Mouse (Mus musculus) right cerebral cortex, postnatal 36 days (tissue): Measurements from ENCODE around the gene Lrrfip2.

Source experiments
- DNase-seq, 2 experiments: peaks; one replicate each; pipeline ENCODE4 v3.0.0; 2022; ENCODE audit warnings: low spot score in 2 of 2, mixed read lengths in 1 of 2

The Lrrfip2 gene

DNA sequence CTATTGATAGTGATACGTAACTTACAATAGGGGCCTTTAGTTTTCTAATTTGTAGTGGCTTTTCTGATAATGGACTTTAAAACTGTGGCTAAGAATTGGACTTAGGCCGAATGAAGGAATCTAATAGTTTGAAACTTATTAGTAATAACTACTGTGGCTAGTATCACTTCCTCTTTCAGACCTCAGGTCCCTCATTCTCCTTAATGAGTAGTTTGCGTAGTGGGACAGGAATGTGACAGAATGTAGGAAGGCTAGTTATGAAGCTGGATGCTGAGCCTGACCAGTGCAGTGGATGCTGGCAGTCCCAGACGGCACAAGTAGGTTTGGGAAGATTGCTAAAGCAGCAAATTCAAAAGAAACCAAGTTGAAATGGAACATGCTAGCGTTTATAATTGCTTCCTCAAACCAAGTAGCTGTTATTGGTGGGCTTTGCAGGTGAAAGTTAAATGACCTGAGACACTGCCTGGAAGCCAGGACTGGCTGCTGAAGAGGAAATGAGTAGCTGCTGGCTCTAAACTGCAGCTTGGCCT is 103.2 kb downstream of the Lrrfip2 start:
- DNase-seq = no peak

DNA sequence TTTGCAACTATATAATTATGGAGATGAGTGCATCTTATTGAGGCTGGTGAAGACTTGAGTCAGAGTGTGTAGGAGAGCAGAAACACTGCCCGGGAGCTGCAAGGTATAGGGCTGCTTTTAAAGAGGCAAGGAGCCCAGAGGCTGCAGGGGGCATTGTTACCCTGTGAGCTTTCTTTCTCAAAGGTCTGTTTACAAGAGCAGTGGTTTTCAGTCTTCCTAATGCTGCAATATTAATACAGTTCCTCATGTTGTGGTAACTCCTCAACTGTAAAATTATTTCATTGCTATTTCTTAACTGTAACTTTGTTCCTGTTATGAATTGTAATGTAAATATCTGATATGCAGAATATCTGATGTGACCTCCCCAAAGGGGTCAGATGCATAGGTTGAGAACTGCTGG is 104.2 kb downstream of the Lrrfip2 start:
- no peak for DNase-seq

DNA sequence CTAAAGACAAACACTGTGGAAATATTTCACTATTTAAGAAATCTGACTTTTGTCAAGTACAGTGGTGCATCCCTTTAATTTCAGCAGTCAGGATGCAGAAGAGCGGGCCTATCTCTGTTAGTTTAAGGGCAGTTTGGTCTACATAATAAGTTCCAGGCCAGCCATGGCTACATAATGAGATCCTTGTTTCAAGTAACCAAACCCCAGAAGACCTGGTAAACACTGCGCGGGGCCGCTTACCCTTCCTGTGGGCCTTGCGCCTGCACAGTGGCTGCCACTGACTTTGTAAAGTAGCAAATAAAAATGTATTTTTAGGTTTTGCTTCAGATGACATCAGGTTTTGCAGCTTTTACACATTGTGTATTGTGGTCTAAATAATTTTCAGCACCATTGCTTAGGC is 106.0 kb downstream of the Lrrfip2 start:
- no peak for DNase-seq

DNA sequence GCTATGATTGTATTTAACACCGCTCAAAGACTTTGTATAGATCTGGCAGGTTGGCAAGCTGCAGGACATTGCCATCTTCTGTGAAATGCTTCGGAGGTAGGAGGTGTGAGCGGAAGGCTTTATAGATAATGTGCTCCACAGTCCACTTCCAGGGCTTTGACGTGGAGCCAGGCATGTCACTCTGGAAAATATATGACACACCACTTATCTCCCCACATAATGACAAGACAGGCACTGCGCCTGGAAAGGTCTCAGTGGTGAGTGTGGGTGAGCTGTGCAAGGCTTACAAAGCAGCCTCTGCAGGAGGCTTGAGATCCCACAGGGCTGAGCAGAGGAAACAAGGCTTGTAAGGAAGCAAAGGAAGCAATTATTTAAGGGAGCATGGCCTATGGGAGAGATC is 111.1 kb downstream of the Lrrfip2 start:
- DNase-seq = no peak

DNA sequence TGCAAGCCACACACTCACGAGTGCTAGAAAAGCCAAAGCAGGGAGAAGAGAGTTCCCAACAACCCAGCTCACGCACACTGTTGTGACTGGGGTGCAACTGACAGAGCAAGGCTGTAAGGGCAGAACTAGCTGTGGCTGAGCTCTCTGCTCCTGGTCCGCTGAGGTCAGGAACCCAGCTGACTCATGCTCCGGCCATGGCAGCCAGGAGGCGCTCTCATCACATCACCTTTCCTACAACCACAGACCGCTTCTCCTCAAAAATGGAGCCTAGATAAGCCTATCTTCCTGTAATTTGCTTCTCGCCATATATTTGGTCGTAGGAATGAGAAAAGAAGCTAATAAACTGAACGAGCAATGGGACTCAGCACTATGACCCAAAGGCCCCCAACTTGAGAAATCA is 117.3 kb downstream of the Lrrfip2 start:
- DNase-seq = no peak

DNA sequence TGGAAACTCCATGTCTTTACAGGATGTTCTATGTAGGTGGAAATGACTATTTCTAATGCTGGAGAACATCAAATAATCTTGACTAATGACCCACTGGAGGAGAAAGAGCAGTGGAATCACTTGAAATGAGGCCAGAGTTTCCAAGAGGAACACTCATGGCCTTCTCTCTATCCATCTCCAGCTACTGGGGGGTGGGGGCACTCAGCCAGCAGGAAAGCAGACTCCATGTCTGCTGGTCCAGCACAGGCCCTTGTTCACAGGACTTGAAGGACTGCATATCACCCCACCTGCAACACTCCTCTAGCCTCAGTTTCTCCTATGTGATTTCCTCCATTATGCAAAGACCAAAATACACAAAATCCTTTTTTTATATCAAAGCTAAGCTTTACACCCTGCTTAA is 120.3 kb downstream of the Lrrfip2 start:
- DNase-seq = no peak

DNA sequence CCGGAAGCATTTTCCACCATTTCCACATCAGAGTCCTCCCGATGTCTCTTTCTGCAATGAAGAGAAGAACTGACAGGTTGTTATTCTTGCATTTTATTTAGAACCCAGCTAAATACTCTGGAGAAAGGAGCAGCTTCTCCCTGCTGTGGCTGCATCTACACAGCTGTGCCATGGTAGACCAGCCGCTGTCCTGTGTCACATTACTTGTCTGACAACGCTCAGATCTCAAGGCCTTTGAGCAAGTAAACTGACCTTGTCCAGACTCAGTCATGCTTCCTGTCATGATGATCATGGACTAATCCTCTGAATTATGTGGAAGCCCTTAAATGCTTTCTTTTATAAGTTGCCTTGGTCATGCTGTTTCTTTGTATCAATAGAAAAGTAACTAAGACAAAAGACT is 122.4 kb downstream of the Lrrfip2 start:
- no peak for DNase-seq

DNA sequence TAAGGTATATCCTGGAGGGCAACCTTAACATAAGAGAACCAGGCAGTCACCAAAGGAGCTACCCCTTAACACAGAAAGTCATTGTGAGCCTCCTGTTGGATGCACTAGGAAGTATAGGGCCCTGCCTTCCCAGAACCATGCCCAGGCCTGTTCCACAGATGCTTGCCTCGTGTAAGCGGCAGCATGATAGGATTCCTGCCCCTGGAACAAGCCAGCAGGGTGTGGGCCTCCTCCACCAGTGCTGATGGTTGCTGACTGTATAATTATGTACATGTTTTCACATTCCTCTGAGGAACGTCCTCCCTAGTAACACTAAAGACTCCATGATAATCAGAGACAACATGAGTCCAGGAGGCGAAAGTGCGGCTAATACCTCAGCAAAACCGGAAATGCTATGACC is 126.0 kb downstream of the Lrrfip2 start:
- no peak for DNase-seq

DNA sequence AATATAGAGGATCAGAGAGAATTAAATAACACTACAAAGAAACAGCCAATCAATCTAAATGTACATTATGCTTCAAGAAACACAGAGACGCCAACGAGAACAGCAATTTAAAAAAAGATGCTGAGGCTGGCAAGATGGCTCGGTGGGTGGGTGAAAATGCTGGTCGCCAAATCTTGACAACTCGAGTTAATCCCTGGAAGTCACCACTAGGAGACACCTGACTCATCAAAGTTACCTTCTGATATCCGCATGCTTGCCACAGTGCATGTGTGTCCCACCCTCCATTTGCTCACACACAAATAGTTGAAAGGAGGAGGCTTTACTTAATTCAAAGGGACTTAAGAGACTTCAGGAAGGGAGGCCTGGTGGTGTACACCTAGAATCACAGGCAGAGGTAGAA is 128.2 kb downstream of the Lrrfip2 start:
- no peak for DNase-seq

DNA sequence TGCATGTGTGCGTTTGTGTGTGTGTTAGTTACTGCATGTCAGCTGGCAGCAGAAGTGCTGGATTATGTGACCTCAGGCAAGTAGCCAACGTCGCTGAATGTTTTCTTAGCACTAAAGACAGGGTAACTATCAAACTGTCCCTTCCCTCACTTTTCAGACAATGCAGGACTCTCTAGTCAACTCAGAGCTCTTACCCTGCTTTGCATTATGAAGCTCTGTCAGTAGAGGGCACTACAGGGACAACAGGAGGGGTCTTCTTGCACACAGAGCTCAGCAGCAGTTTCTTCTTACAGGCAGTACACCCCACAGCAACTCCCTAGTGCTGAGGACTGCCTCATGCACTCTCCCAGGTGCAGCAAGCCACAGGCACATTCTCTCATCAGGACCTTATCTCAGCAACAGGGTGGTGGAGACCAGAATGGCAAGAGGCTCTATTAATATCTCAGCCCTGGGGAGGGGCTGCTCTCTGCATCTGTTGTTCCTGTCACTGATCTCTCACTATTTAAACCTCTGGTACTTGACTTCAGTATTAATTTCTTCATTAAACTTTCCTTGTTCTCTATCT is 130.4 kb downstream of the Lrrfip2 start:
- DNase-seq = no peak

DNA sequence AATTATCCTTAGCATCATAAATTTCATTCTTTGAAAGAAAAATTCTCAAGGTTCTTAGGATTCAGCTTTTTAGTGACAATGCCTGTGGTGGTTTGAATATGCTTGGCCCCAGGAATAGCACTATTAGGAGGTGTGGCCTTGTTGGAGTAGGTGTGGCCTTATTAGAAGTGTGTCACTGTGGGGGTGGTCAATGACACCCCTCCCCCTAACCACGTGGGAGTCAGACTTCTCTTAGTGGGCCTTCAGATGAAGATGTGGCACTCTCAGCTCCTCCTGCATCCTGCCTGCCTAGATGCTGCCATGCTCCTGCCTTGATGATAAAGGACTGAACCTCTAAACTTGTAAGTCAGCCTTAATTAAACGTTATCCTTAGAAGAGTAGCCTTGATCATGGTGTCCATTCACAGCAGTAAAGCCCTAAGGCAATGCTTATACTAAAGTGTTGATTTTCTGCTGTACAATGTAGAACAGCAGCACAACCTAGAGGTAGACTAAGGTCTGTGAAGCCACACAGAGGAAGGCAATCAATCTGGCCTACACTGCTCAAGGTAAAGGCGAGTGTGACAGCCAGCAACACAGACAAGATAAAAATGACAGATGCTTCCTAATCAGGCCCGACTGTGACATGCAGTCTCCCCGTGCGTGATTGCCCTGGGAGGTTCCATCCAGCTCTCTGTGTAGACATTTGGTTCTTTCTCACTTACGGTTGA is 134.9 kb downstream of the Lrrfip2 start:
- no peak for DNase-seq

DNA sequence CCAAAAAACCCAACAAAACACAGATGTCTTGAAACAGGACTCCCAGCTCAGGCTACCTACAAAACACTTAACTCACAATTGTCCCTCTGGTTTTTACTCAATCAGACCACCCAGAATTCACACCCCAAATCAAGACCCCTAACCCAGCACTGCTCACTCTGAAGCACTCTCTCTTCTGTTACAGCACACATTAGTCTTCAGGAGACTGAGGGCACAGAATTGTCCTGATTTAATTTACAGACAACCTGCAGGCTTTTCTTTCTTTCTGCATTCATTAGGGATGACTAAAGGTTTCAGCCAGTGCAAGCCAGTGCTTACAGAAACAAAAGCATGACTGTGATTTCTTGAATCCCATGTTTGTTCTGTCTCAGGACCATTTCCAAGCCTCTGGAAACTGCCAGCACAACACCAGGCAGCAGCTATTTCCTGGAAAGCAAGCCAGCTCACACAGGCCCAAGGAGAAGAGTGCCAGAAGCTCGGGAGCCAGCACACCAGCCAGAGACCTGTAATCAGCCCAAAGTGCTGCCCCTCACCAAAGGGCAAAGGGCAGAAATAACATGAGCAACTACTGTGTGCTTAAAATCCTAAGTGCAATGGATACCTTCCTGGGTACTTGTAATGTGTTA is 143.1 kb downstream of the Lrrfip2 start:
- DNase-seq = peak in 1 of 2 experiments; percentile 13

DNA sequence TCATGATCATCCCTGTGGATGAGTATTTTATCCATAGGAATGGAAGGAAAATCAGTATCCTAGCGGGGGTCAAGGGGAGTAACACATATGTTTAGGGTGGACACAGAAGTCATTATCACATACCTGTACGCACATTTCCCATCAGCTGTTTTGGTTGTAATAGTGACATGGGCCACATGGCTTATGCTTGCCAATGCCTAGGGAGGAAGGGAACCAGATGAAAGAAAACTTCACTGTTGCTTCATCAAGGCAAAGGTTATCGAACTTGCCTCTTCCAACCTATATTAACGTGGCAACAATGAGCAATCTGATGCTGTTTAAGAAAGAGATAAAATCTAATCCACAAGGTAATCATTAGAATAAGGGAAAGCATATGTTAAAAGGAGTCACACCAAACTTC is 144.0 kb downstream of the Lrrfip2 start:
- DNase-seq = no peak

DNA sequence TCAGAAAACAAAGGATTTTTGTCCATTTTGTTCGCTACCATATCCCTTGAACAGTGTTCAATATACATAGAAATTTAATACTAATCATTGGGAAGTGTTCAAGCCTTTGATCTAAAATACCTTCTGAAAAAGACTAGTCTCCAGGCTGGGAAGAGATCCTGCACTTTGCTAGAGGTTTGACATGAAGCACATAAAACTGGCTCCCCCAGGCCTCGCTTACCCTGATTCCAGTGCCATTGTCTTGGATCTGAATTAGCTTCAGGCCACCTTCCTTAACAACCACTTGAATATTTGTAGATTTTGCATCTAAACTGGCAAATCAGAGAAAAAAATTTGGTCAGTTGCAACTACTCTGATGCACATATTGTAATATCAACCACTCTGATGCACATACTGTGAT is 150.6 kb downstream of the Lrrfip2 start:
- no peak for DNase-seq

DNA sequence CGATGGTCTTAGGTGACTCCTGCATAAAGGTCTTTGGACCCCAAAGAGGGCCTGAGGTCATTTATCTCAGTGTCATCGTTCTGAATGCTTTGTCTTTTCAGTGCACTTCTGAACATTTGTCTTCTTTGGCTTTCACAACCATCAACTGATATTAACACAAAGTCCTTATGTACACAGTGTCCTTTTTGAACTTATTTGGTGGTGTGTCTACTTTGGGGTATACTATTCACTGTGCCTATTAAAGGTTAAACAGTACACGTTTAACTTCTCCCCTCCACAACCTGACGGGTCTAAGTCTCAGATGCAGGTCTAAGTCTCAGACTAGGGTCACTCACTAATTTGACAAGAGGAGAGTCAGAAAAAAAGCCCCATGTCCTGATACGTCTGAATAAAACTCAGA is 153.2 kb downstream of the Lrrfip2 start:
- no peak for DNase-seq

DNA sequence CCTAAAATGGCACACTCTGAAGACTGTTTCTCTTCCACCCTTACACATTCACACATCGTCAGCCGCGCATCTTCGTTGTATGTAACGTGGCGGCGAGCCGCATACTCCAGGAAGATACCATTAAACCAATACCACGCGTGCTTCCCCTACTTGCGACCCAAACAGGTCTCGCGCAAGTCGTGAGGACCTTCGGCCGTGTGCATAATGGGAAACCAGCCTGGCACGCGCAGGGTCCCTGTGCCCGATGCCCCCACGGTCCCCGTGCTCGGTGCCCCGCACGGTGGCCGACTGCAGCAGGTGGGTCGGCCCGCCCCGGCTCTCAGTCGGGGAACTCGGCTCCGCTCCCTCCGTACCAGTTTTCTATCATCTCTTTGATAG is 153.7 kb downstream of the Lrrfip2 start:
- peak in 1 of 2 experiments; percentile 71 for DNase-seq

DNA sequence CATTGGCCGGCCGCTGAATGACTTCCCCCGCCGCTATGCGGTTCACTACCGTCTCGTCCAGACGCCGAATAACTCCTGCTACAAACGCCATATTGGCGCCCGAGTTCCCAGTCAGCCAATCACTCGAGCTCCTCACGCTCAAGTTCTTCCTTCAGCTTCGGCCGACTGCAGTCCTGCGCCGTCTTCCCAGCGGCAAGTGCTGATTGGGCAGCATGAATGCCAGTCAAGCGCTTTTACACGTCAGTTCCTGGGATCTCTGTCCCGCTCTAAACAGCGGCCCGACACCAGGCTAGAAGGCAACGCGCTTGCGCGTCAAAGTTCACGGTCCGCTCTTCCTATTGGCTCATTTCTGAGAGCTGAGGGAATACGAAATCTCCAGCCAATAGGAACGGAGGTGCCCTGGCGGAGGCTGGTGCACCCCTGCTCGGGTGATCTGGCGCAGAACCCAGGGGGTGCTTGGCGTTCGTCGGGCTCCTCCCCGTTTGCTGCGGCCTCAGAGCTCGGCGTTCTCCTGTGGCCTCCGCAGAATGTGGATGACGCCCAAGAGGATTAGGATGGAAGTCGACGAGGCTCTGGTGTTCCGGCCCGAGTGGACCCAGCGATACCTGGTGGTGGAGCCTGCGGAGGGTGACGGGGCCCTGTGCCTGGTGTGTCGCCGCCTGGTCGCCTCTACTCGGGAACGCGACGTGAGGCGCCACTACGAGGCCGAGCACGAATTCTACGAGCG is 154.2 kb downstream of the Lrrfip2 start, which contains the start of the genes Mlh1 and Epm2aip1:
Mlh1 (minus strand) TSS at position 358 of the 727 bp plus-strand sequence.
Epm2aip1 (plus strand) TSS at position 496 of the 727 bp plus-strand sequence.
- peak; percentile 98 to 99 for DNase-seq

DNA sequence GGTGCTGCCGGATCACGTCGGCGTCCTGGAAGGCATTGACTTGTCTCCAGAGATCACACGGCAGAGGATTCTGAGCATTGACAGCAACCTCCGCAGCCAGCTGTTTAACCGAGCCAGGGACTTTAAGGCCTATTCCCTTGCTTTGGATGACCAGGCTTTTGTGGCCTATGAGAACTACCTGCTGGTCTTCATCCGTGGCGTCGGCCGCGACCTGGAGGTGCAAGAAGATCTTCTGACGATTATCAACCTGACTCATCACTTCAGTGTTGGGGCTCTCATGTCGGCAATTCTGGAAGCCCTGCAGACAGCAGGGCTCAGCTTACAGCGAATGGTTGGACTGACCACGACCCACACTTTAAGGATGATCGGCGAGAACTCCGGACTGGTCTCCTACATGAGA is 155.0 kb downstream of the Lrrfip2 start:
- DNase-seq = no peak

DNA sequence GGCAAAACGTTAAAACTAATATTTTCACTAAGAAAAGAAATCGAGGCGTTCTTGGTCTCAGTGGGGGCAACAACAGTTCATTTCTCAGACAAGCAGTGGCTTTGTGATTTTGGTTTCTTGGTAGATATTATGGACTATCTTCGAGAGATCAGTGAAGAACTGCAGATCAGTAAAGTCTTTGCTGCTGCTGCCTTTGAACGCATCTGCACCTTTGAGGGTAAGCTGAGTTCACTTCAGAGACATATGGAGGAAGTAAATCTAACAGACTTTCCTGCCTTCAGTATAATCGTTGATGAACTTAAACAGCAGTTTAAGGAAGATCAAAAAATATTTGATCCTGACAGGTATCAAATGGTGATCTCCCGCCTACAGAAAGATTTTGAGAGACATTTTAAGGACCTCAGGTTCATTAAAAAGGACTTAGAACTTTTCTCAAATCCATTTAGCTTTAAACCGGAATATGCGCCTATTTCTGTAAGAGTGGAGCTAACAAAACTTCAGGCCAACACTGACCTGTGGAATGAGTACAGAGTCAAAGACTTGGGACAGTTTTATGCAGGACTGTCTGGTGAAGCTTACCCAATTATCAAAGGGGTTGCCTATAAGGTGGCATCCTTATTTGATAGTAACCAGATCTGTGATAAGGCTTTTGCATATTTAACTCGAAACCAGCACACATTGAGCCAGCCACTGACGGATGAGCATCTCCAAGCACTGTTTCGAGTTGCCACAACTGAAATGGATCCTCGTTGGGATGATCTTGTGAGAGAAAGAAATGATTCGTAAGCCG is 155.8 kb downstream of the Lrrfip2 start:
- no peak for DNase-seq

DNA sequence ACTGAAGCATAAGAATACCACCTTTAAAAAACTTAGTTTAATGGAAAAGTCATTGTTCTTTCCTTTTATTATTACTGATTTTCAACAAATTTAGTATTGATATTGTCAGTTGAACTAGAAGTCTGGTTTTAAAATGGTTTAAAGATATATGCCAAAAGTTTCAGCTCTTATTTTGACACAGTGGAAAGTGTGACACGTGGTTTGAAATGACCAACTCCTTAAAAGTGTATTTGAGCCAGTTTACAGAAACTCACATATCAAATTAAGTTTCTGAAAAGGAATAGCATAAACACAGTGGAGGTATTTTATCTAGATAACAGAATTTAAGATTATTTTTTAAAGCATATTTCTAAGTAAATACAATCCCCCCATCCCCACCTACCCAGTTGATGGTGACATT is 156.6 kb downstream of the Lrrfip2 start:
- no peak for DNase-seq

DNA sequence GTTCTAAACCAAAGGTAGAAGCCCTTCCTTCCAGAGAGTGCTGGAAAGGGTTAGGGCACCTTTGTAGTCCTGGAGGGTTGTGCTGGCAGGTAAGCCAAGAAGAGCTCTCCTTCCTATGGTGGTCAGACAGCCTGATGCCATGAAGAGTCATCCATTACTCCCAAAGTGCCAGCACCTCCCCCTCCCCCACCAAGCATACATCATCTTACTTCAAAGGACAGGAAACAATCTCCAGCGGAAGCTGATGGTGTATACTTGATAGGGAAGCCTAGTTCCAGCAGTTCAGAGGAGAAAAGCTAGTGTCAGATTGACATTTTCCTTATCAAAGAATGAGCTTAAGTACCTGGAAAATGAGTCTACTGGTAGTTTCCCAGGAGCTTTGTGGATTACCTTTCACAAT is 157.8 kb downstream of the Lrrfip2 start:
- no peak for DNase-seq
